Mouse (Mus musculus): ENCODE results near the gene Alk.

DNA sequence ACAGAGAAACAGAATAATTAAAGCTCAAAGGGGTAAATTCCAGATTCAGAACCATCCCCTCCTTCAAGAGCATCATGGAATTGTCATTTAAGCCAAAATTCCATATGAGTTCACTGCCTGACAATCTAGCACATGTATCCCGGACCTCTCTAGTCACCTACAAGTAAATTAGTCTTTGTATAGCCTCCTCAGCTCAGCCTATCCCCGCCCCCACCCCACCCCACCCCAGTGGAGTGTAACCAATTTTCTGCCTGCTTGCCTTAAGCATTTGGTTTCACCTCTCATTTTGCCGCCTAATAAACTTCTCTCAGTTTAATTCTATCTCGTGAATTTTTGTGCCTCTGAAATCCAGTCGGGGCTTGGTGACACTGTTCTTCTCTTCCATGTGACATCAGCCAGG is 41.0 kb downstream of the Alk start:
- TF ChIP-seq CTCF (IDR thresholded peaks at IDR 0.05; ENCODE audit: low read depth) (no peak), EP300 (IDR thresholded peaks at IDR 0.05; ENCODE audit: low read depth) (no peak)

All from liver, embryonic 14.5 days (tissue).